8 mouse cellular contexts compared by ENCODE assay signal in genomic region chr16:75766388-75767249, GRCm38 (mm10). TPM values are rescaled to one million over a fixed set of nuclear protein-coding genes. Genes with fewer than 3 reads are reported as not detected.
A peak's percentile ranks its signal among the peaks of the same experiment; 100 is the strongest.
DNase-seq lines count a peak whose midpoint lies in the region; ATAC-seq lines count a peak whose summit lies in the region.

TSS of gene Hspa13 (minus strand) at chr16:75767104.

- H3K9ac ChIP-seq in hindbrain, embryonic 14.5 days: peak within 1 kb of the TSS; percentile 69

- peaks cover 17% of the 10 kb centered on the region for H3K4me1 ChIP-seq in hindbrain, embryonic 14.5 days (replicated peaks; ENCODE audit: control insufficient read depth, insufficient read depth, low read length)

- peak; percentile 99 for ATAC-seq in hindbrain, embryonic 14.5 days (ENCODE audit: low FRiP score)

- H3K4me2 ChIP-seq in hindbrain, embryonic 14.5 days (replicated peaks): peak within 1 kb of the TSS; percentile 65

- no peaks in the 10 kb centered on the region for H3K27me3 ChIP-seq in hindbrain, embryonic 14.5 days (ENCODE audit: control insufficient read depth, insufficient read depth, low read length)

- peak; percentile 98 for DNase-seq in R1 (ENCODE audit: low read depth, low spot score)
- peak; percentile 97 to 98 for DNase-seq in cerebellum, postnatal 25 days
- DNase-seq in frontal cortex, postnatal 25 days (ENCODE audit: low spot score in 2 of 2): peak; percentile 95 to 97
- peak; percentile 98 for DNase-seq in hindbrain, embryonic 14.5 days (ENCODE audit: low spot score)
- peak; percentile 97 for DNase-seq in layer of hippocampus, postnatal 36 days
- peak; percentile 99 for DNase-seq in lung, postnatal 36 days
- peak; percentile 98 for DNase-seq in retina, postnatal 1 day
- peak; percentile 93 to 97 for DNase-seq in urinary bladder, adult 18-20 months (ENCODE audit: low spot score in 2 of 2)

- H3K27ac ChIP-seq in hindbrain, embryonic 14.5 days: peak within 1 kb of the TSS; percentile 69

- peak within 1 kb of the TSS; percentile 58 for H3K4me3 ChIP-seq in hindbrain, embryonic 14.5 days (replicated peaks; ENCODE audit: low read length)

- H3K36me3 ChIP-seq in hindbrain, embryonic 14.5 days (replicated peaks; ENCODE audit: control insufficient read depth, insufficient read depth): peaks cover 25% of the 10 kb centered on the region

- no peaks in the 10 kb centered on the region for H3K9me3 ChIP-seq in hindbrain, embryonic 14.5 days (ENCODE audit: control insufficient read depth, low read length)

- under 1% methylated on average over 51 of the region's 51 CpGs for WGBS in hindbrain, embryonic 14.5 days

RNA-seq across cellular contexts. Expression of gene Hspa13, which starts in this region (rescaled TPM):
- polyA plus RNA-seq in hindbrain, embryonic 14.5 days (2014; fragmentation: Nextera tagmentation; extraction: Ambion mirVana): 45.1 and 53.4 TPM in 2 replicates
- 10 to 100 TPM; 35.7 to 39.7 TPM for total RNA-seq in layer of hippocampus, postnatal 36 days (2021)

Comparison
In these comparisons a context has a peak if more than half of its experiments do, and no peak if none do; other contexts are left out.
1. Peak in every context shown above with its lines: DNase-seq, ATAC-seq, H3K4me3 ChIP-seq and H3K27ac ChIP-seq.